Mouse (Mus musculus) lung, embryonic 14.5 days (tissue): ENCODE data around the gene Mgat3. TPM values are rescaled to one million over a fixed set of nuclear protein-coding genes. Genes with fewer than 3 reads are reported as not detected.

ENCODE experiments used
- ATAC-seq: fragments of 200-750 bp; cut with Nextera tagmentation; 2 replicates; pipeline ENCODE4 v1.8.0; 2017; ENCODE audit warnings: mild to moderate bottlenecking, moderate TSS enrichment, moderate library complexity; ENCODE audit not compliant: insufficient read depth
- DNase-seq: peaks from one replicate; pipeline ENCODE4 v3.0.0-alpha.2; 2015
- H3K27ac ChIP-seq: fragments of 300-500 bp; sonication (generic); 2 replicates; pipeline ENCODE4 v1.5.1; 2014; ENCODE audit warnings: low read depth, mild to moderate bottlenecking, moderate library complexity
- H3K27me3 ChIP-seq: fragments of 300-500 bp; sonication (generic); 2 replicates; pipeline ENCODE4 v1.6.1; 2014; ENCODE audit warnings: low read length, control low read depth; ENCODE audit not compliant: insufficient read depth
- H3K36me3 ChIP-seq: fragments of 300-500 bp; sonication (generic); 2 replicates; pipeline ENCODE4 v1.6.1; 2014; ENCODE audit warnings: control low read depth; ENCODE audit not compliant: insufficient read depth
- H3K4me1 ChIP-seq: fragments of 300-500 bp; sonication (generic); 2 replicates; pipeline ENCODE4 v1.6.1; 2014; ENCODE audit warnings: antibody characterized with exemption, control low read depth; ENCODE audit not compliant: insufficient read depth
- H3K4me2 ChIP-seq: fragments of 300-500 bp; sonication (generic); 2 replicates; pipeline ENCODE4 v1.6.1; 2014; ENCODE audit warnings: mild to moderate bottlenecking
- H3K4me3 ChIP-seq: fragments of 300-500 bp; sonication (generic); 2 replicates; pipeline ENCODE4 v1.5.1; 2014; ENCODE audit warnings: low read depth, low read length
- H3K9ac ChIP-seq: fragments of 300-500 bp; sonication (generic); 2 replicates; pipeline ENCODE4 v1.6.1; 2014
- H3K9me3 ChIP-seq: fragments of 300-500 bp; sonication (generic); 2 replicates; pipeline ENCODE4 v1.6.1; 2016; ENCODE audit warnings: low read depth, low read length, control low read depth
- CTCF ChIP-seq: IDR thresholded peaks from 2 replicates; pipeline ENCODE4 v1.5.1; 2016; ENCODE audit warnings: antibody characterized with exemption, low read depth
- WGBS: fragments of 180-500 bp; shearing (Covaris S2); extraction: QIAGEN DNeasy Blood & Tissue Kit; methylation state at CpG from one replicate; pipeline ENCODE4 v1.1.7; 2014; 5-methylcytosine and 5-hydroxymethylcytosine counted together
- polyA plus RNA-seq: library from polyadenylated mRNA; unstranded; fragments of >200 nt; fragmentation: Nextera tagmentation; extraction: Ambion mirVana; gene quantifications from 2 replicates; pipeline ENCODE4 v1.2.1, GENCODE M21; 2014

The Mgat3 gene
- polyA plus RNA-seq, 1 experiment from 2014 or later: 7.7 TPM

- no peaks in the 10 kb centered on the region for H3K9me3 ChIP-seq
- peak; percentile 55 for DNase-seq
- no peak for ATAC-seq
- 38% methylated on average over 6 of the region's 6 CpGs for WGBS
- H3K9ac ChIP-seq: peak overlapping the region; percentile 73
- H3K4me1 ChIP-seq: peaks cover 8% of the 10 kb centered on the region
- H3K36me3 ChIP-seq: peaks cover 63% of the 10 kb centered on the region
- H3K27me3 ChIP-seq: no peaks in the 10 kb centered on the region
- TF ChIP-seq CTCF: no peak
- peak overlapping the region; percentile 98 for H3K27ac ChIP-seq
- H3K4me2 ChIP-seq: peak overlapping the region; percentile 94
- peak overlapping the region; percentile 91 for H3K4me3 ChIP-seq
Measured at GRCm38 (mm10) chr15:80254207-80254606, 80.7 kb downstream of the Mgat3 start.

GRCm38 (mm10) chr15:80254847-80255645 is 81.5 kb downstream of the Mgat3 start, which contains the start of gene Atf4:
Gene Atf4, plus strand, starts transcription at chr15:80255184.
- peak within 1 kb of the TSS; percentile 91 for H3K4me3 ChIP-seq
- peak; percentile 93 for ATAC-seq
- H3K36me3 ChIP-seq: peaks cover 62% of the 10 kb centered on the region
- H3K4me2 ChIP-seq: peak within 1 kb of the TSS; percentile 94
- DNase-seq: peak; percentile 100
- no peaks in the 10 kb centered on the region for H3K9me3 ChIP-seq
- H3K27me3 ChIP-seq: no peaks in the 10 kb centered on the region
- peaks cover 8% of the 10 kb centered on the region for H3K4me1 ChIP-seq
- H3K27ac ChIP-seq: peak within 1 kb of the TSS; percentile 98
- peak within 1 kb of the TSS; percentile 97 for H3K9ac ChIP-seq
- under 1% methylated on average over 62 of the region's 62 CpGs for WGBS
- TF ChIP-seq CTCF: no peak

GRCm38 (mm10) chr15:80255646-80256121 is 82.2 kb downstream of the Mgat3 start:
- H3K27me3 ChIP-seq: no peaks in the 10 kb centered on the region
- peaks cover 8% of the 10 kb centered on the region for H3K4me1 ChIP-seq
- peak; percentile 52 for ATAC-seq
- H3K27ac ChIP-seq: peak overlapping the region; percentile 98
- WGBS: under 1% methylated on average over 49 of the region's 51 CpGs
- peak overlapping the region; percentile 91 for H3K4me3 ChIP-seq
- H3K4me2 ChIP-seq: peak overlapping the region; percentile 94
- peak; percentile 88 for DNase-seq
- H3K36me3 ChIP-seq: peaks cover 61% of the 10 kb centered on the region
- no peak for TF ChIP-seq CTCF
- H3K9ac ChIP-seq: peak overlapping the region; percentile 97
- H3K9me3 ChIP-seq: no peaks in the 10 kb centered on the region

GRCm38 (mm10) chr15:80256242-80256641 is 82.7 kb downstream of the Mgat3 start:
- H3K36me3 ChIP-seq: peaks cover 57% of the 10 kb centered on the region
- peaks cover 8% of the 10 kb centered on the region for H3K4me1 ChIP-seq
- H3K9me3 ChIP-seq: no peaks in the 10 kb centered on the region
- DNase-seq: no peak
- WGBS: 6% methylated on average over 16 of the region's 16 CpGs
- H3K4me3 ChIP-seq: peak overlapping the region; percentile 91
- ATAC-seq: no peak
- peak overlapping the region; percentile 94 for H3K4me2 ChIP-seq
- peak overlapping the region; percentile 97 for H3K9ac ChIP-seq
- no peak for TF ChIP-seq CTCF
- H3K27ac ChIP-seq: peak overlapping the region; percentile 98
- no peaks in the 10 kb centered on the region for H3K27me3 ChIP-seq

- Histone ChIP-seq H3K9me3 (no peaks in the 10 kb centered on the region), H3K27me3 (no peaks in the 10 kb centered on the region), H3K9ac (peak overlapping the region; percentile 97), H3K27ac (peak overlapping the region; percentile 98), H3K4me2 (peak overlapping the region; percentile 94), H3K4me1 (peaks cover 8% of the 10 kb centered on the region), H3K36me3 (peaks cover 50% of the 10 kb centered on the region), H3K4me3 (peak overlapping the region; percentile 91)
- 55% methylated on average over 12 of the region's 12 CpGs for WGBS
- no peak for ATAC-seq
- no peak for TF ChIP-seq CTCF
- no peak for DNase-seq
Measured at GRCm38 (mm10) chr15:80256656-80257601, 83.4 kb downstream of the Mgat3 start.

- H3K36me3 ChIP-seq: peaks cover 45% of the 10 kb centered on the region
- H3K4me2 ChIP-seq: peak overlapping the region; percentile 94
Measured at GRCm38 (mm10) chr15:80257602-80258239, 84.2 kb downstream of the Mgat3 start.

More at GRCm38 (mm10) chr15:80257602-80258239, 84.2 kb downstream of the Mgat3 start:
- no peak for TF ChIP-seq CTCF
- no peak for ATAC-seq
- H3K9ac ChIP-seq: peak overlapping the region; percentile 13; the same call in 1 of the 2 replicates
- H3K27ac ChIP-seq: peak overlapping the region; percentile 98
- H3K9me3 ChIP-seq: no peaks in the 10 kb centered on the region
- peak overlapping the region; percentile 91 for H3K4me3 ChIP-seq
- H3K27me3 ChIP-seq: no peaks in the 10 kb centered on the region
- H3K4me1 ChIP-seq: peaks cover 8% of the 10 kb centered on the region
- peak; percentile 64 for DNase-seq
- WGBS: 16% methylated on average over 4 of the region's 4 CpGs
